Mouse (Mus musculus): ENCODE results near the gene Dmtf1.

DNA sequence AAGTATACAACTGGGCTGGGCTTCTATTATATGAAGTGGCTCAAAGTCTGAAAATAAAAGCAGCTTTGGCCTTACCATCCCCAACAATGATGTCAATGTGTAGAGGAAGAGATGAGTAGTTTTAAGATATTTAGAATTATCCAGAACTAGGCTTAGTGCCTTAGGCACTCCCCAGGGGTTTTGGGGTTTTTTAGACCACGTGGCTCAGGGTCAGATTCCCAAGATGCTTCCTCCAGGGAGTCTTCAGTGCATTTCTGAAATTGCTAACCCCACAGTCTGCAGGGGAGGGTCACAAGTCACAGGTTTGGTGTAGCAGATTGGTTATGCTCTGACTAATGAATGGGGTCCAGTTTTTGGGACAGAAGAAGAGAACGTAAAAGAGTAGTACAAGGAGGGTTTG, 50.3 kb downstream of the Dmtf1 start:
- TF ChIP-seq CTCF (IDR thresholded peaks at IDR 0.05) (no peak), EP300 (IDR thresholded peaks at IDR 0.05) (no peak)

Data from lung, postnatal 0 days (tissue).